Mouse (Mus musculus) hindbrain, embryonic 13.5 days (tissue): Measurements from ENCODE around the gene Mgmt. TPM values are rescaled to one million over a fixed set of nuclear protein-coding genes. Genes with fewer than 3 reads are reported as not detected.

Experiments
- ATAC-seq: fragments of 200-750 bp; cut with Nextera tagmentation; 2 replicates; pipeline ENCODE4 v1.8.0; 2017; ENCODE audit warnings: moderate TSS enrichment; ENCODE audit not compliant: low FRiP score
- H3K27ac ChIP-seq: fragments of 300-500 bp; sonication (generic); 2 replicates; pipeline ENCODE4 v1.5.1; 2015; ENCODE audit warnings: inconsistent platforms, mild to moderate bottlenecking, moderate library complexity
- H3K27me3 ChIP-seq: fragments of 300-500 bp; sonication (generic); 2 replicates; pipeline ENCODE4 v1.6.1; 2015; ENCODE audit warnings: mild to moderate bottlenecking, inconsistent platforms
- H3K36me3 ChIP-seq: fragments of 300-500 bp; sonication (generic); 2 replicates; pipeline ENCODE4 v1.6.1; 2015; ENCODE audit warnings: mild to moderate bottlenecking, inconsistent platforms
- H3K4me1 ChIP-seq: fragments of 300-500 bp; sonication (generic); replicated peaks from 2 replicates; pipeline ENCODE4 v1.6.1; 2015; ENCODE audit warnings: inconsistent platforms
- H3K4me2 ChIP-seq: fragments of 300-500 bp; sonication (generic); 2 replicates; pipeline ENCODE4 v1.6.1; 2015; ENCODE audit warnings: inconsistent platforms, mild to moderate bottlenecking, moderate library complexity
- H3K4me3 ChIP-seq: fragments of 300-500 bp; sonication (generic); 2 replicates; pipeline ENCODE4 v1.5.1; 2015; ENCODE audit warnings: mild to moderate bottlenecking, inconsistent platforms
- H3K9ac ChIP-seq: fragments of 300-500 bp; sonication (generic); 2 replicates; pipeline ENCODE4 v1.6.1; 2015; ENCODE audit warnings: mild to moderate bottlenecking, inconsistent platforms
- H3K9me3 ChIP-seq: fragments of 300-500 bp; sonication (generic); 2 replicates; pipeline ENCODE4 v1.6.1; 2016; ENCODE audit warnings: inconsistent platforms
- WGBS: fragments of 180-500 bp; shearing (Covaris S2); methylation state at CpG from one replicate; pipeline ENCODE4 v1.1.7; 2015; 5-methylcytosine and 5-hydroxymethylcytosine counted together
- polyA plus RNA-seq: library from polyadenylated mRNA; unstranded; fragments of >200 nt; fragmentation: Nextera tagmentation; extraction: Ambion mirVana; gene quantifications from 2 replicates; pipeline ENCODE4 v1.2.1, GENCODE M21; 2015

Mgmt gene
- polyA plus RNA-seq, 1 experiment from 2014 or later = 1.8 TPM

- Histone ChIP-seq H3K9me3 (no peaks in the 10 kb centered on the region), H3K4me3 (no peak overlapping the region), H3K36me3 (no peaks in the 10 kb centered on the region), H3K9ac (no peak overlapping the region), H3K27me3 (0 out of 2 replicates have a peak, but pooled peaks cover 14% of the 10 kb centered on the region), H3K27ac (no peak overlapping the region), H3K4me1 (peaks cover 20% of the 10 kb centered on the region), H3K4me2 (no peak overlapping the region)
- ATAC-seq = no peak
- 91% methylated on average over 2 of the region's 2 CpGs for WGBS
These were observed 116.0 kb downstream of the Mgmt start for GRCm38 (mm10) chr7:137010451-137010850.

- Histone ChIP-seq H3K27me3 (0 out of 2 replicates have a peak, but pooled peaks cover 14% of the 10 kb centered on the region), H3K4me1 (peaks cover 16% of the 10 kb centered on the region; the same call in 1 of the 2 replicates), H3K9me3 (no peaks in the 10 kb centered on the region), H3K4me3 (no peak overlapping the region), H3K27ac (no peak overlapping the region), H3K36me3 (no peaks in the 10 kb centered on the region), H3K9ac (no peak overlapping the region), H3K4me2 (no peak overlapping the region)
- no peak for ATAC-seq
- 62% methylated on average over 8 of the region's 8 CpGs for WGBS
These were observed 118.3 kb downstream of the Mgmt start for GRCm38 (mm10) chr7:137012687-137013086.

- H3K27me3 ChIP-seq = 0 out of 2 replicates have a peak, but pooled peaks cover 13% of the 10 kb centered on the region
These were observed 119.0 kb downstream of the Mgmt start for GRCm38 (mm10) chr7:137013433-137013832.

GRCm38 (mm10) chr7:137018614-137019013, 124.2 kb downstream of the Mgmt start:
- ATAC-seq = no peak
- 92% methylated on average over 5 of the region's 5 CpGs for WGBS

More at GRCm38 (mm10) chr7:137013433-137013832, 119.0 kb downstream of the Mgmt start:
- Histone ChIP-seq H3K4me2 (no peak overlapping the region), H3K9ac (no peak overlapping the region), H3K36me3 (no peaks in the 10 kb centered on the region), H3K27ac (no peak overlapping the region; the same call in 1 of the 2 replicates), H3K4me3 (no peak overlapping the region), H3K9me3 (no peaks in the 10 kb centered on the region), H3K4me1 (peaks cover 13% of the 10 kb centered on the region; the same call in 1 of the 2 replicates)
- no peak for ATAC-seq
- 68% methylated on average over 3 of the region's 3 CpGs for WGBS

GRCm38 (mm10) chr7:137020195-137020594, 125.8 kb downstream of the Mgmt start:
- no peak overlapping the region for H3K4me3 ChIP-seq
- no peak overlapping the region for H3K4me2 ChIP-seq
- peaks cover 5% of the 10 kb centered on the region for H3K4me1 ChIP-seq
- H3K36me3 ChIP-seq = no peaks in the 10 kb centered on the region
- H3K27me3 ChIP-seq = peaks cover 5% of the 10 kb centered on the region; the same call in 1 of the 2 replicates
- no peaks in the 10 kb centered on the region for H3K9me3 ChIP-seq
- ATAC-seq = no peak
- 78% methylated on average over 6 of the region's 6 CpGs for whole genome bisulfite sequencing
- H3K9ac ChIP-seq = no peak overlapping the region
- no peak overlapping the region for H3K27ac ChIP-seq

More at GRCm38 (mm10) chr7:137018614-137019013, 124.2 kb downstream of the Mgmt start:
- no peak overlapping the region for H3K9ac ChIP-seq
- no peak overlapping the region for H3K4me2 ChIP-seq
- no peaks in the 10 kb centered on the region for H3K36me3 ChIP-seq
- H3K9me3 ChIP-seq = no peaks in the 10 kb centered on the region
- H3K27ac ChIP-seq = no peak overlapping the region
- peaks cover 5% of the 10 kb centered on the region; the same call in 1 of the 2 replicates for H3K27me3 ChIP-seq
- peaks cover 5% of the 10 kb centered on the region for H3K4me1 ChIP-seq
- H3K4me3 ChIP-seq = no peak overlapping the region

- H3K27me3 ChIP-seq = 0 out of 2 replicates have a peak, but pooled peaks cover 3% of the 10 kb centered on the region
- no peak overlapping the region for H3K27ac ChIP-seq
- peaks cover 3% of the 10 kb centered on the region for H3K4me1 ChIP-seq
- no peak overlapping the region for H3K9ac ChIP-seq
- no peak for ATAC-seq
- H3K36me3 ChIP-seq = no peaks in the 10 kb centered on the region
- no peaks in the 10 kb centered on the region for H3K9me3 ChIP-seq
- no peak overlapping the region for H3K4me3 ChIP-seq
- no peak overlapping the region for H3K4me2 ChIP-seq
- 88% methylated on average over 4 of the region's 4 CpGs for WGBS
These were observed 136.4 kb downstream of the Mgmt start for GRCm38 (mm10) chr7:137030789-137031188.

GRCm38 (mm10) chr7:137033177-137033576, 138.8 kb downstream of the Mgmt start:
- no peaks in the 10 kb centered on the region for H3K9me3 ChIP-seq
- no peak overlapping the region for H3K9ac ChIP-seq
- no peak overlapping the region for H3K4me2 ChIP-seq
- WGBS = 95% methylated on average over 12 of the region's 12 CpGs
- peaks cover 16% of the 10 kb centered on the region for H3K4me1 ChIP-seq
- 0 out of 2 replicates have a peak, but pooled peaks cover 3% of the 10 kb centered on the region for H3K27me3 ChIP-seq
- ATAC-seq = no peak
- no peak overlapping the region for H3K4me3 ChIP-seq
- no peaks in the 10 kb centered on the region for H3K36me3 ChIP-seq
- no peak overlapping the region for H3K27ac ChIP-seq

GRCm38 (mm10) chr7:137034986-137035385, 140.6 kb downstream of the Mgmt start:
- Histone ChIP-seq H3K9me3 (no peaks in the 10 kb centered on the region), H3K27me3 (no peaks in the 10 kb centered on the region), H3K9ac (no peak overlapping the region), H3K27ac (no peak overlapping the region), H3K4me1 (peaks cover 30% of the 10 kb centered on the region), H3K4me3 (no peak overlapping the region), H3K4me2 (no peak overlapping the region), H3K36me3 (no peaks in the 10 kb centered on the region)
- no peak for ATAC-seq
- 91% methylated on average over 3 of the region's 3 CpGs for WGBS

GRCm38 (mm10) chr7:137035916-137036315, 141.5 kb downstream of the Mgmt start:
- no peaks in the 10 kb centered on the region for H3K9me3 ChIP-seq
- no peak overlapping the region for H3K4me3 ChIP-seq
- H3K36me3 ChIP-seq = no peaks in the 10 kb centered on the region
- no peak overlapping the region for H3K9ac ChIP-seq
- ATAC-seq = no peak
- H3K4me1 ChIP-seq = peaks cover 38% of the 10 kb centered on the region
- H3K27me3 ChIP-seq = no peaks in the 10 kb centered on the region
- no peak overlapping the region for H3K4me2 ChIP-seq
- H3K27ac ChIP-seq = no peak overlapping the region
- WGBS = 50% methylated on average over 5 of the region's 5 CpGs

- WGBS = 87% methylated on average over 4 of the region's 4 CpGs
These were observed 143.1 kb downstream of the Mgmt start for GRCm38 (mm10) chr7:137037471-137037870.

GRCm38 (mm10) chr7:137037872-137038271, 143.5 kb downstream of the Mgmt start:
- no peak overlapping the region for H3K4me3 ChIP-seq
- H3K4me2 ChIP-seq = no peak overlapping the region
- H3K36me3 ChIP-seq = no peaks in the 10 kb centered on the region
- no peaks in the 10 kb centered on the region for H3K9me3 ChIP-seq
- WGBS = 72% methylated on average over 5 of the region's 5 CpGs
- ATAC-seq = no peak
- no peaks in the 10 kb centered on the region for H3K27me3 ChIP-seq
- 0 out of 2 replicates have a peak overlapping the region, but pooled peaks have one; percentile 68 for H3K27ac ChIP-seq
- no peak overlapping the region for H3K9ac ChIP-seq
- H3K4me1 ChIP-seq = peaks cover 41% of the 10 kb centered on the region

More at GRCm38 (mm10) chr7:137037471-137037870, 143.1 kb downstream of the Mgmt start:
- Histone ChIP-seq H3K9ac (no peak overlapping the region), H3K36me3 (no peaks in the 10 kb centered on the region), H3K9me3 (no peaks in the 10 kb centered on the region), H3K4me1 (peaks cover 41% of the 10 kb centered on the region), H3K4me3 (no peak overlapping the region), H3K27me3 (no peaks in the 10 kb centered on the region), H3K27ac (no peak overlapping the region), H3K4me2 (no peak overlapping the region)
- no peak for ATAC-seq

GRCm38 (mm10) chr7:137038311-137038945, 144.0 kb downstream of the Mgmt start:
- no peaks in the 10 kb centered on the region for H3K27me3 ChIP-seq
- no peaks in the 10 kb centered on the region for H3K36me3 ChIP-seq
- H3K9me3 ChIP-seq = no peaks in the 10 kb centered on the region
- ATAC-seq = no peak
- peaks cover 41% of the 10 kb centered on the region for H3K4me1 ChIP-seq
- no peak overlapping the region for H3K9ac ChIP-seq
- no peak overlapping the region for H3K4me3 ChIP-seq
- no peak overlapping the region for H3K4me2 ChIP-seq
- peak overlapping the region; percentile 68 for H3K27ac ChIP-seq
- WGBS = 52% methylated on average over 10 of the region's 10 CpGs

GRCm38 (mm10) chr7:137038946-137039320, 144.5 kb downstream of the Mgmt start:
- H3K9ac ChIP-seq = no peak overlapping the region
- no peak overlapping the region for H3K4me3 ChIP-seq
- no peak overlapping the region for H3K4me2 ChIP-seq
- H3K9me3 ChIP-seq = no peaks in the 10 kb centered on the region
- H3K27me3 ChIP-seq = no peaks in the 10 kb centered on the region
- no peak for ATAC-seq
- 35% methylated on average over 7 of the region's 7 CpGs for WGBS
- peaks cover 41% of the 10 kb centered on the region for H3K4me1 ChIP-seq
- peak overlapping the region; percentile 68 for H3K27ac ChIP-seq
- H3K36me3 ChIP-seq = no peaks in the 10 kb centered on the region
